Mouse (Mus musculus): ENCODE data around the gene Snn. TPM values are rescaled to one million over a fixed set of nuclear protein-coding genes. Genes with fewer than 3 reads are reported as not detected.

The Snn gene
- polyA plus RNA-seq, 1 experiment from 2014 or later: 50.4 TPM

DNA sequence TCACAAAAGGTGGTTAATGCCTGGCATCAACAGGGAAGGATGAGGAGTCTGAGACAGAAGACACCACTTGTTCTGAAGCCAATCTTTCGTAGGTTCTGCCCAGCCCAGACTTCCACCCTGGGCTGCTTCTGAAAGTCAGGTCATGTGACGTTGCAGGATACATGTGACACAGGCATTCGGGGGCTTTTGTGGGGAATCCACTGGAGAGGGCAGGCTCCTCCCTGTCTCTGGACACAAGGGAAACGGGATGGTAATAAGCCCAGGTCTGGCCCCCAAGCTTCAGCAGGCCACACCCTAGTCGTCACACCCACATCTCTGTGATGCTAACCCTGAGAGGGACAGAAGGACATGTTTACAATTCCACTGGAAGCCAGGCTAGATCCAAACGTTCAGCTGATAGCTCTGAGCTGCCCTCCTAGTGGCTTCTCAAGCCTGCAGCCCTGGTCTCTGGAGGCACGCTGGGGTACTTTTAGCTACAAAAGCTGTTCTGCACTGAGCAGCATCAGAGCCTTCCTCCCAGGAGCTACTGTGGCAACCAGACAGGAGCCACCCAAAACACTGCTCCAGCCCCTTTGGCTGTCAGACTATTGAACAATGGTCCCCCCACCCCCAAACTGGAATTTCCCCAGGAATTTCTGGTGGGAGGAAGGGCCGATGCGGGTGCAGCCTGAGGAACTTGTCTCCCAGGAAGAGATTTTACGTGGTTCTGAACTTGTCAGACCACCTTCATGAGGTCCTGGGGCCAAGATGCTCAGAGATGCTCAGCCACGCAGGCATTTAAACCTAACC lies 42.7 kb upstream of the Snn start:
- Histone ChIP-seq H3K4me1 (ENCODE audit: control insufficient read depth in 2 of 2, insufficient read depth in 2 of 2, low read length in 2 of 2) (peaks cover 11 to 17% of the 10 kb centered on the region in 2 experiments), H3K27me3 (ENCODE audit: control insufficient read depth, insufficient read depth, low read length) (no peaks in the 10 kb centered on the region), H3K9ac (ENCODE audit: low read length) (no peak overlapping the region), H3K9me3 (ENCODE audit: control insufficient read depth, low read length) (no peaks in the 10 kb centered on the region), H3K4me3 (ENCODE audit: control insufficient read depth in 1 of 2, insufficient read depth in 1 of 2, low read depth in 1 of 2, low read length in 2 of 2) (no peak overlapping the region), H3K36me3 (ENCODE audit: control insufficient read depth, insufficient read depth, low read length) (no peaks in the 10 kb centered on the region), H3K27ac (replicated peaks in 1 of 2; ENCODE audit: control insufficient read depth in 1 of 2, insufficient read depth in 1 of 2, low read depth in 2 of 2, low read length in 2 of 2) (no peak overlapping the region), H3K4me2 (ENCODE audit: low read length) (no peak overlapping the region)
- ATAC-seq (ENCODE audit: insufficient number of reproducible peaks, insufficient read depth, low FRiP score, low read depth): 0 out of 2 replicates have a peak, but pooled peaks have one; percentile 12
- WGBS: 43% methylated on average over 11 of the region's 11 CpGs

DNA sequence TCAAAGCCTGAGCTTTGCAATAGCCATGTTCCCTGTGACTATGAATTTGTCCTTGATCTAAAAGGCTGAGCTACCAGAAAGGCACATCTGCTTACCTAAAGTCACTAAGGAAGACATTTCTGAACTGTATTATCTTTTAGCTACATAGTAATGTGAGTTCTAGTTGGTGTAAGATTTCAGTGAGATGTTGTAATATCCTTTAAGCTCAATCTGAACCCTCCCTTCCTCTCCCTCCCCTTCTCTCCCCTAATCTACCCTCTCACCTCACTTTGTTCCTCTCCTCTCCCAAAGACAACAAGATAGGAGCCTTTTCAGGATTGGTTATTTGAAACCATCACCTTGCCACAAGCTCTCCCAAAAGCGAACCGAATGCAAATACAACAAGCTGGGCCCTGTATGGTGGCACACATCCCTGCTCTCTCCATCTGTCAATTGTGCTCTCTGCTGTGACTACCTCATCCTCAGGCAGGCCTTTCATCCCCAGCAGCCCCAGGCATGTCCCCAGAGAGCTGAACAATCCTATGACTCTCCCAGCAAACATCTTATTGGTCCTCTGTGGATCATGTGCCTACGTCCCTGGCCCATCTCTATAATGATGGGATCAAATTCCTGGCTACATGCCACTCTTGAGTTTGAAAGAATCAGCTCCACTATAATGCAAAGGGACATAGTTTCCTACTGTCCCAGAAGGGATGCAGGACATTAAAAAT lies 39.2 kb upstream of the Snn start:
- Histone ChIP-seq H3K9ac (ENCODE audit: low read length) (no peak overlapping the region), H3K4me2 (ENCODE audit: low read length) (no peak overlapping the region), H3K9me3 (ENCODE audit: control insufficient read depth, low read length) (no peaks in the 10 kb centered on the region), H3K36me3 (ENCODE audit: control insufficient read depth, insufficient read depth, low read length) (no peaks in the 10 kb centered on the region), H3K4me3 (ENCODE audit: control insufficient read depth in 1 of 2, insufficient read depth in 1 of 2, low read depth in 1 of 2, low read length in 2 of 2) (no peak overlapping the region), H3K4me1 (ENCODE audit: control insufficient read depth in 2 of 2, insufficient read depth in 2 of 2, low read length in 2 of 2) (peaks cover 11% of the 10 kb centered on the region in 2 experiments; a peak in 2 of 4 replicates), H3K27me3 (ENCODE audit: control insufficient read depth, insufficient read depth, low read length) (no peaks in the 10 kb centered on the region), H3K27ac (replicated peaks in 1 of 2; ENCODE audit: control insufficient read depth in 1 of 2, insufficient read depth in 1 of 2, low read depth in 2 of 2, low read length in 2 of 2) (no peak overlapping the region)
- WGBS: 55% methylated on average over 3 of the region's 3 CpGs
- no peak for ATAC-seq (ENCODE audit: insufficient number of reproducible peaks, insufficient read depth, low FRiP score, low read depth)

DNA sequence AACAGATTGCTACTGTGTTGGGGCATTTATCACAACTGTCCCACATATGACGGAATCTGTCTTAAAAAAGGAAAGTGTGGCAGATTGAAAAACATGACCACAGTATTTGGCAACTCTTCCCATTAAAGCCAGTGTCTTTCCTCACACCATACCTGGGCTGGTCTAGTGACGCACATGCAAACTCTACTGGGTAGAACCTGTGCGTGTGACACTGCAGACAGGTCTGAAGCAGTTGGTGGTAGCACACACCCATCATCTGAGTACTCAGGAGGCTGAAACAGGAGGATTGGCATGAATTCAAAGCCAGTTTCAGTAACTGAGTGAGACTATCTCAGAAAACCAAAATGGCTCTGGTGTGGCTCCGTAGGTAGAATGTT lies 38.6 kb upstream of the Snn start:
- no peak overlapping the region for H3K27ac ChIP-seq (replicated peaks in 1 of 2; ENCODE audit: control insufficient read depth in 1 of 2, insufficient read depth in 1 of 2, low read depth in 2 of 2, low read length in 2 of 2)
- H3K4me1 ChIP-seq (ENCODE audit: control insufficient read depth in 2 of 2, insufficient read depth in 2 of 2, low read length in 2 of 2): peaks cover 11% of the 10 kb centered on the region in 2 experiments; a peak in 2 of 4 replicates
- no peak overlapping the region for H3K4me2 ChIP-seq (ENCODE audit: low read length)
- no peaks in the 10 kb centered on the region for H3K36me3 ChIP-seq (ENCODE audit: control insufficient read depth, insufficient read depth, low read length)
- H3K4me3 ChIP-seq (ENCODE audit: control insufficient read depth in 1 of 2, insufficient read depth in 1 of 2, low read depth in 1 of 2, low read length in 2 of 2): no peak overlapping the region
- no peak for ATAC-seq (ENCODE audit: insufficient number of reproducible peaks, insufficient read depth, low FRiP score, low read depth)
- no peaks in the 10 kb centered on the region for H3K27me3 ChIP-seq (ENCODE audit: control insufficient read depth, insufficient read depth, low read length)
- H3K9me3 ChIP-seq (ENCODE audit: control insufficient read depth, low read length): no peaks in the 10 kb centered on the region
- WGBS: 78% methylated on average over 4 of the region's 4 CpGs
- no peak overlapping the region for H3K9ac ChIP-seq (ENCODE audit: low read length)

DNA sequence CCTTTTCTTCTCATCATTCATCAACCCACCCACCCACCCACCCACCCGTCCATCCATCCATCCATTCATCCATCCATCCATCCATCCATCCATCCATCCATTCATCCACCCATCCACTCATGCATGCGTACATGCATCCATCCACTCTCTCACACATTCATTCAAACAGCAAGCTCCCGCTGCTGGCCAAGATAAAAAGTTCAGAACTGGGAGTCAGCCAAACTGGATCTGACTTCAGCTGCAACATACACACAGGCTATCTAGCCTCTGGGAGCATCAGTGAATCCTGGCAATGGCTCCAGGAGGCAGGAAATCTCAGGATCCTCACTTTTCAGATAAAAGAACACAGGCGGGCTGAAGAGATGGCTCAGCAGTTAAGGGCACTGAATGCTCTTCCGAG lies 37.1 kb upstream of the Snn start:
- H3K9me3 ChIP-seq (ENCODE audit: control insufficient read depth, low read length): no peaks in the 10 kb centered on the region
- no peak overlapping the region for H3K27ac ChIP-seq (replicated peaks in 1 of 2; ENCODE audit: control insufficient read depth in 1 of 2, insufficient read depth in 1 of 2, low read depth in 2 of 2, low read length in 2 of 2)
- no peak overlapping the region for H3K4me2 ChIP-seq (ENCODE audit: low read length)
- no peak overlapping the region for H3K4me3 ChIP-seq (ENCODE audit: control insufficient read depth in 1 of 2, insufficient read depth in 1 of 2, low read depth in 1 of 2, low read length in 2 of 2)
- 58% methylated on average over 5 of the region's 5 CpGs for WGBS
- ATAC-seq (ENCODE audit: insufficient number of reproducible peaks, insufficient read depth, low FRiP score, low read depth): no peak
- peaks cover 0 to 4% of the 10 kb centered on the region in 2 experiments; a peak in 2 of 4 replicates for H3K4me1 ChIP-seq (ENCODE audit: control insufficient read depth in 2 of 2, insufficient read depth in 2 of 2, low read length in 2 of 2)
- H3K27me3 ChIP-seq (ENCODE audit: control insufficient read depth, insufficient read depth, low read length): no peaks in the 10 kb centered on the region
- H3K9ac ChIP-seq (ENCODE audit: low read length): no peak overlapping the region
- H3K36me3 ChIP-seq (ENCODE audit: control insufficient read depth, insufficient read depth, low read length): no peaks in the 10 kb centered on the region

DNA sequence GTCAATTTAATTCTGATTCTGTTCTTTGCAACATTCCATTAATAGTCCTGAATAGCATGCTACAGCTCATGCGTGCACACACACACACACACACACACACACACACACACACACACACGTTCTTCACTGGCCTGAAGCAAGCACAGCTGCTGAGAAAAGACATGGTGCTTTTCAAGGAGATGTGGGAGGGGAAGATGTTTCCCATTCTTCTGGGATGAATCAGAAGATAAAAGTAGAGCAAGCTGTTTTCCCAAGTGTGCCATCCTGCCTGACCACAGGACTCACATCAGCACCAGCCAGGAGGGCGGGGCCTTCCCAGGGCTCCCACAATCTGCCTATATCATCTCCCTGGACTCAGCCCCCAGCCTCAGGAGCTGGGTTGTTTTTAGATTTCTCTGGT lies 35.9 kb upstream of the Snn start:
- no peak overlapping the region for H3K9ac ChIP-seq (ENCODE audit: low read length)
- H3K4me1 ChIP-seq (ENCODE audit: control insufficient read depth in 2 of 2, insufficient read depth in 2 of 2, low read length in 2 of 2): peaks cover 0 to 4% of the 10 kb centered on the region in 2 experiments; a peak in 2 of 4 replicates
- H3K4me2 ChIP-seq (ENCODE audit: low read length): no peak overlapping the region
- H3K4me3 ChIP-seq (ENCODE audit: control insufficient read depth in 1 of 2, insufficient read depth in 1 of 2, low read depth in 1 of 2, low read length in 2 of 2): no peak overlapping the region
- H3K9me3 ChIP-seq (ENCODE audit: control insufficient read depth, low read length): no peaks in the 10 kb centered on the region
- H3K27ac ChIP-seq (replicated peaks in 1 of 2; ENCODE audit: control insufficient read depth in 1 of 2, insufficient read depth in 1 of 2, low read depth in 2 of 2, low read length in 2 of 2): no peak overlapping the region
- WGBS: 56% methylated on average over 3 of the region's 3 CpGs
- no peaks in the 10 kb centered on the region for H3K27me3 ChIP-seq (ENCODE audit: control insufficient read depth, insufficient read depth, low read length)
- H3K36me3 ChIP-seq (ENCODE audit: control insufficient read depth, insufficient read depth, low read length): no peaks in the 10 kb centered on the region
- ATAC-seq (ENCODE audit: insufficient number of reproducible peaks, insufficient read depth, low FRiP score, low read depth): no peak

DNA sequence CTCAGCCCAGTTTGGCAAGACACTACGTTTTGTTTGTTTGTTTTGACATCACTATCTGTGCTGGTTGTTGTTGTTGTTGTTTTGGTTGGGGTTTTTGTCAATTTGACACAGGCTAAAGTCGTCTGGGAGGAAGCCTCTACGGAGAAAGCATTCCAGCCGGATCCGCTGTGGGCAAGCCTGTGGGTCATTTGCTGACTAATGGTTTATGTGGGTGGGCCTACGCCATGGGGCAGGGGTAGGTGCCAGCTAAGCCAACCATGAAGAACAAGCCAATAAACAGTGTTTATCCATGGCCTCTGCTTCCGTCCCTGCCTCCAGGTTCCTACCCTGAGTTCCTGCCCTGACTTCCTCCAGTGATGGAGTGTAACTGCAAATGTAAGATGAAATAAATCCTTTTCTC lies 32.5 kb upstream of the Snn start:
- Histone ChIP-seq H3K27ac (replicated peaks in 1 of 2; ENCODE audit: control insufficient read depth in 1 of 2, insufficient read depth in 1 of 2, low read depth in 2 of 2, low read length in 2 of 2) (no peak overlapping the region), H3K27me3 (ENCODE audit: control insufficient read depth, insufficient read depth, low read length) (no peaks in the 10 kb centered on the region), H3K4me1 (ENCODE audit: control insufficient read depth in 2 of 2, insufficient read depth in 2 of 2, low read length in 2 of 2) (peaks cover 0 to 2% of the 10 kb centered on the region in 2 experiments; a peak in 1 of 4 replicates), H3K4me2 (ENCODE audit: low read length) (no peak overlapping the region), H3K9ac (ENCODE audit: low read length) (no peak overlapping the region), H3K9me3 (ENCODE audit: control insufficient read depth, low read length) (no peaks in the 10 kb centered on the region), H3K36me3 (ENCODE audit: control insufficient read depth, insufficient read depth, low read length) (no peaks in the 10 kb centered on the region), H3K4me3 (ENCODE audit: control insufficient read depth in 1 of 2, insufficient read depth in 1 of 2, low read depth in 1 of 2, low read length in 2 of 2) (no peak overlapping the region)
- no peak for ATAC-seq (ENCODE audit: insufficient number of reproducible peaks, insufficient read depth, low FRiP score, low read depth)
- 76% methylated on average over 7 of the region's 7 CpGs for WGBS

DNA sequence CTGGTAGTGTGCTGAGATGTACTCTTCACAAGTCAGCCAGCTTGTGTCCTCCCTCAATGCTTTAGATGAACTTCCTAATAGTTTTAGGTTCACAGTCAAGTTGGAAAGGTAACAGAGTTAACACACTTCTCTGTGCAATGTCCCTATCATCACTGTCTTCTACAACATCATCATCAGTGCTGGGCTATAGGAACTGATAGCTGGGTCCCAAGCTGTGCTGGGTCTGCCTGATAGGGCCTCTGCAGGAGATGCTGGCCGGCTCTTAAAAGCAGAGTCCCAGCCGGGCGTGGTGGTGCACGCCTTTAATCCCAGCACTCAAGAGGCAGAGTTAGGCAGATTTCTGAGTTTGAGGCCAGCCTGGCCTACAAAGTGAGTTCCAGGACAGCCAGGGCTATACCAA lies 29.9 kb upstream of the Snn start:
- H3K4me3 ChIP-seq (ENCODE audit: control insufficient read depth in 1 of 2, insufficient read depth in 1 of 2, low read depth in 1 of 2, low read length in 2 of 2): no peak overlapping the region
- H3K27ac ChIP-seq (replicated peaks in 1 of 2; ENCODE audit: control insufficient read depth in 1 of 2, insufficient read depth in 1 of 2, low read depth in 2 of 2, low read length in 2 of 2): no peak overlapping the region
- WGBS: 65% methylated on average over 4 of the region's 4 CpGs
- H3K4me2 ChIP-seq (ENCODE audit: low read length): no peak overlapping the region
- no peaks in the 10 kb centered on the region for H3K4me1 ChIP-seq (ENCODE audit: control insufficient read depth in 2 of 2, insufficient read depth in 2 of 2, low read length in 2 of 2)
- no peaks in the 10 kb centered on the region for H3K9me3 ChIP-seq (ENCODE audit: control insufficient read depth, low read length)
- no peak overlapping the region for H3K9ac ChIP-seq (ENCODE audit: low read length)
- H3K36me3 ChIP-seq (ENCODE audit: control insufficient read depth, insufficient read depth, low read length): no peaks in the 10 kb centered on the region
- no peak for ATAC-seq (ENCODE audit: insufficient number of reproducible peaks, insufficient read depth, low FRiP score, low read depth)
- H3K27me3 ChIP-seq (ENCODE audit: control insufficient read depth, insufficient read depth, low read length): no peaks in the 10 kb centered on the region
